Mouse (Mus musculus) erythroblast, embryonic 14.5 days (primary cell): ENCODE results near the gene Cyth4. TPM values are rescaled to one million over a fixed set of nuclear protein-coding genes. Genes with fewer than 3 reads are reported as not detected.

Source experiments
- H3K27me3 ChIP-seq: 2 replicates; pipeline ENCODE4 v1.6.1; 2012; ENCODE audit warnings: inconsistent platforms; ENCODE audit not compliant: control insufficient read depth
- H3K36me3 ChIP-seq: 2 replicates; pipeline ENCODE4 v1.6.1; 2012; ENCODE audit warnings: mild to moderate bottlenecking, inconsistent platforms; ENCODE audit not compliant: control insufficient read depth
- H3K4me1 ChIP-seq: 2 replicates; pipeline ENCODE4 v1.6.1; 2012; ENCODE audit warnings: inconsistent platforms; ENCODE audit not compliant: control insufficient read depth
- H3K4me3 ChIP-seq: replicated peaks from 2 replicates; pipeline ENCODE3; 2012; ENCODE audit warnings: moderate library complexity, mild to moderate bottlenecking, inconsistent platforms
- H3K9me3 ChIP-seq: 2 replicates; pipeline ENCODE4 v1.6.1; 2012; ENCODE audit warnings: low read length, inconsistent platforms, mixed read lengths; ENCODE audit not compliant: control insufficient read depth
- GATA1 ChIP-seq: IDR thresholded peaks from 2 replicates; pipeline ENCODE4 v1.6.1; 2012; ENCODE audit warnings: low read length, inconsistent platforms, mixed read lengths
- TAL1 ChIP-seq: IDR thresholded peaks from 3 replicates; pipeline ENCODE4 v1.6.1; 2012; ENCODE audit warnings: low read length, inconsistent platforms, mixed read lengths
- polyA plus RNA-seq: library from polyadenylated mRNA; stranded (reverse); fragments of >175 nt; gene quantifications from 2 replicates; pipeline ENCODE4 v1.2.3, GENCODE M21; 2012

Cyth4 gene
- polyA plus RNA-seq, 1 experiment = 0.08 TPM

GRCm38 (mm10) chr15:78559141-78559979, 37.5 kb upstream of the Cyth4 start:
- no peaks in the 10 kb centered on the region for H3K27me3 ChIP-seq
- no peak for TF ChIP-seq GATA1
- TF ChIP-seq TAL1 = no peak
- H3K9me3 ChIP-seq = no peaks in the 10 kb centered on the region

GRCm38 (mm10) chr15:78563344-78563743, 33.5 kb upstream of the Cyth4 start:
- H3K4me3 ChIP-seq = no peak overlapping the region
- peaks cover 46% of the 10 kb centered on the region for H3K4me1 ChIP-seq
- H3K9me3 ChIP-seq = no peaks in the 10 kb centered on the region
- H3K27me3 ChIP-seq = no peaks in the 10 kb centered on the region
- no peak for TF ChIP-seq TAL1
- TF ChIP-seq GATA1 = no peak
- peaks cover 66% of the 10 kb centered on the region for H3K36me3 ChIP-seq

More at GRCm38 (mm10) chr15:78559141-78559979, 37.5 kb upstream of the Cyth4 start:
- H3K36me3 ChIP-seq = peaks cover 32% of the 10 kb centered on the region
- H3K4me1 ChIP-seq = peaks cover 12% of the 10 kb centered on the region
- no peak overlapping the region for H3K4me3 ChIP-seq

- no peaks in the 10 kb centered on the region for H3K27me3 ChIP-seq
- H3K4me1 ChIP-seq = peaks cover 49% of the 10 kb centered on the region
- peaks cover 72% of the 10 kb centered on the region for H3K36me3 ChIP-seq
- no peak for TF ChIP-seq TAL1
- TF ChIP-seq GATA1 = no peak
- H3K4me3 ChIP-seq = peak overlapping the region; percentile 5
- no peaks in the 10 kb centered on the region for H3K9me3 ChIP-seq
These were observed 32.9 kb upstream of the Cyth4 start for GRCm38 (mm10) chr15:78563937-78564336.

- TF ChIP-seq TAL1 (no peak), GATA1 (no peak)
- no peaks in the 10 kb centered on the region for H3K9me3 ChIP-seq
- H3K4me3 ChIP-seq = no peak overlapping the region
- H3K36me3 ChIP-seq = peaks cover 82% of the 10 kb centered on the region
- peaks cover 58% of the 10 kb centered on the region for H3K4me1 ChIP-seq
- H3K27me3 ChIP-seq = no peaks in the 10 kb centered on the region
These were observed 31.9 kb upstream of the Cyth4 start for GRCm38 (mm10) chr15:78564764-78565435.

GRCm38 (mm10) chr15:78567608-78568120, 29.2 kb upstream of the Cyth4 start:
- Histone ChIP-seq H3K4me1 (peaks cover 85% of the 10 kb centered on the region), H3K4me3 (no peak overlapping the region), H3K36me3 (peaks cover 75% of the 10 kb centered on the region), H3K9me3 (no peaks in the 10 kb centered on the region), H3K27me3 (no peaks in the 10 kb centered on the region)
- TF ChIP-seq GATA1 (no peak), TAL1 (no peak)

- Histone ChIP-seq H3K9me3 (no peaks in the 10 kb centered on the region), H3K4me1 (peaks cover 72% of the 10 kb centered on the region), H3K4me3 (no peak overlapping the region), H3K27me3 (no peaks in the 10 kb centered on the region), H3K36me3 (peaks cover 52% of the 10 kb centered on the region)
- no peak for TF ChIP-seq TAL1
- TF ChIP-seq GATA1 = no peak
These were observed 26.7 kb upstream of the Cyth4 start for GRCm38 (mm10) chr15:78570170-78570569.

- peak overlapping the region; percentile 64 for H3K4me3 ChIP-seq
- peaks cover 39% of the 10 kb centered on the region for H3K36me3 ChIP-seq
- H3K4me1 ChIP-seq = peaks cover 60% of the 10 kb centered on the region
- no peaks in the 10 kb centered on the region for H3K9me3 ChIP-seq
- no peaks in the 10 kb centered on the region for H3K27me3 ChIP-seq
- TF ChIP-seq GATA1 (peak; percentile 35), TAL1 (peak; percentile 79)
These were observed 25.1 kb upstream of the Cyth4 start for GRCm38 (mm10) chr15:78571554-78572269.

GRCm38 (mm10) chr15:78572270-78572600, 24.6 kb upstream of the Cyth4 start:
- no peaks in the 10 kb centered on the region for H3K9me3 ChIP-seq
- no peaks in the 10 kb centered on the region for H3K27me3 ChIP-seq
- peak overlapping the region; percentile 64 for H3K4me3 ChIP-seq
- peaks cover 57% of the 10 kb centered on the region for H3K4me1 ChIP-seq
- TF ChIP-seq TAL1 = no peak
- TF ChIP-seq GATA1 = no peak
- peaks cover 35% of the 10 kb centered on the region for H3K36me3 ChIP-seq
